ENCODE assay signal across 13 mouse cellular contexts in genomic region chr8:122960932-122961331, GRCm38 (mm10).
DNase-seq lines count a peak whose midpoint lies in the region; ATAC-seq lines count a peak whose summit lies in the region.
"Had no signal": no experiment of that assay in that cellular context is flagged by ENCODE, and none has a peak within 500 bp of the region (broad histone marks: within the 10 kb centered on the region; RNA-seq: fewer than 3 reads in every experiment).

No protein-coding gene starts in this region.

- no peaks in the 10 kb centered on the region for H3K27me3 ChIP-seq in embryonic facial prominence, embryonic 14.5 days (replicated peaks; ENCODE audit: control insufficient read depth, insufficient read depth, low read length)
- H3K27me3 ChIP-seq in embryonic facial prominence, embryonic 10.5 days (replicated peaks; ENCODE audit: low read depth, poor library complexity, severe bottlenecking), result no peaks in the 10 kb centered on the region
- H3K27me3 ChIP-seq: hindbrain, embryonic 15.5 days; limb, embryonic 12.5 days had no signal

- no peak overlapping the region for H3K4me2 ChIP-seq in embryonic facial prominence, embryonic 14.5 days (ENCODE audit: low read depth, low read length)
- H3K4me2 ChIP-seq: hindbrain, embryonic 15.5 days; limb, embryonic 12.5 days had no signal

- no peak overlapping the region for H3K9ac ChIP-seq in embryonic facial prominence, embryonic 14.5 days (ENCODE audit: low read depth, low read length)
- H3K9ac ChIP-seq: hindbrain, embryonic 15.5 days; limb, embryonic 12.5 days had no signal

- no peak overlapping the region for H3K4me3 ChIP-seq in embryonic facial prominence, embryonic 14.5 days (ENCODE audit: low read depth, low read length)
- H3K4me3 ChIP-seq in embryonic facial prominence, embryonic 10.5 days, result no peak overlapping the region
- H3K4me3 ChIP-seq: hindbrain, embryonic 15.5 days; limb, embryonic 12.5 days had no signal

- peaks cover 32% of the 10 kb centered on the region for H3K4me1 ChIP-seq in embryonic facial prominence, embryonic 14.5 days (ENCODE audit: control insufficient read depth, insufficient read depth, low read length)
- H3K4me1 ChIP-seq in embryonic facial prominence, embryonic 10.5 days, result peaks cover 24% of the 10 kb centered on the region

- ATAC-seq in embryonic facial prominence, embryonic 14.5 days (ENCODE audit: low read depth), result peak; percentile 57; the same call in 1 of the 2 replicates
- peak; percentile 15 for ATAC-seq in CD4-positive, CD25-positive, alpha-beta regulatory T cell, adult 4 months
- no peak for ATAC-seq in inflammation-experienced regulatory T-cells, adult 6 months

- H3K9me3 ChIP-seq in embryonic facial prominence, embryonic 14.5 days (ENCODE audit: control insufficient read depth, low read length), result no peaks in the 10 kb centered on the region
- H3K9me3 ChIP-seq in embryonic facial prominence, embryonic 10.5 days, result no peaks in the 10 kb centered on the region
- H3K9me3 ChIP-seq: hindbrain, embryonic 15.5 days; limb, embryonic 12.5 days had no signal

- H3K36me3 ChIP-seq in embryonic facial prominence, embryonic 14.5 days (ENCODE audit: control insufficient read depth, insufficient read depth, low read length), result no peaks in the 10 kb centered on the region
- peaks cover 17% of the 10 kb centered on the region for H3K36me3 ChIP-seq in embryonic facial prominence, embryonic 10.5 days (replicated peaks)
- H3K36me3 ChIP-seq: hindbrain, embryonic 15.5 days had no signal

- intact Hi-C loops in left cerebral cortex, postnatal 10 days (cut with DNase I), result no loop called here

- peak; percentile 55 for DNase-seq in embryonic facial prominence, embryonic 14.5 days (ENCODE audit: low spot score)
- DNase-seq in embryonic facial prominence, embryonic 10.5 days (ENCODE audit: low spot score), result no peak
- DNase-seq in induced T-regulatory cell, adult 2 months (ENCODE audit: low read depth), result peak; percentile 46
- peak; percentile 69 for DNase-seq in lung, postnatal 36 days
- DNase-seq in spleen, postnatal 14 days (ENCODE audit: low spot score in 2 of 2), result no peak
- no peak for DNase-seq in left cerebral cortex, postnatal 10 days (ENCODE audit: extremely low spot score in 1 of 2, low spot score in 2 of 2)
- DNase-seq: adrenal gland, postnatal 25 days; cerebellum, postnatal 36 days; right cerebral cortex, postnatal 14 days had no signal

- WGBS in embryonic facial prominence, embryonic 14.5 days, result 24% methylated on average over 1 of the region's 1 CpGs
- 26% methylated on average over 1 of the region's 1 CpGs for WGBS in embryonic facial prominence, embryonic 10.5 days

- no peak overlapping the region for H3K27ac ChIP-seq in embryonic facial prominence, embryonic 14.5 days (replicated peaks; ENCODE audit: low read depth, low read length)
- no peak overlapping the region for H3K27ac ChIP-seq in embryonic facial prominence, embryonic 10.5 days (replicated peaks)
- H3K27ac ChIP-seq: hindbrain, embryonic 15.5 days; limb, embryonic 12.5 days had no signal

Comparison
In these comparisons a context has a peak if more than half of its experiments do, and no peak if none do; other contexts are left out.
1. DNase-seq: peak in embryonic facial prominence, embryonic 14.5 days (single experiment), induced T-regulatory cell, adult 2 months (single experiment) and lung, postnatal 36 days (single experiment); none in embryonic facial prominence, embryonic 10.5 days (single experiment), spleen, postnatal 14 days (0 of 2) and left cerebral cortex, postnatal 10 days (0 of 2).